Mouse (Mus musculus) yolk sac, embryonic 10.5 days (tissue): ENCODE results near the gene Ube2b.

Experiments
- DNase-seq: peaks from one replicate; pipeline ENCODE4 v3.0.0-alpha.2; 2017; ENCODE audit warnings: low spot score

Gene Ube2b

GRCm38 (mm10) chr11:52000290-52000962, at the start of gene Ube2b:
TSS of gene Ube2b (minus strand) at chr11:52000762.
- peak; percentile 98 for DNase-seq

GRCm38 (mm10) chr11:52046446-52047165, 46.0 kb upstream of the Ube2b start:
- no peak for DNase-seq

GRCm38 (mm10) chr11:52044156-52044555, 43.6 kb upstream of the Ube2b start:
- no peak for DNase-seq

- DNase-seq: no peak
These were observed 42.7 kb upstream of the Ube2b start for GRCm38 (mm10) chr11:52043224-52043623.

GRCm38 (mm10) chr11:52037659-52038058, 37.1 kb upstream of the Ube2b start:
- DNase-seq: no peak

GRCm38 (mm10) chr11:52035905-52036304, 35.3 kb upstream of the Ube2b start:
- DNase-seq: no peak

GRCm38 (mm10) chr11:52033953-52034352, 33.4 kb upstream of the Ube2b start:
- DNase-seq: no peak

DNA sequence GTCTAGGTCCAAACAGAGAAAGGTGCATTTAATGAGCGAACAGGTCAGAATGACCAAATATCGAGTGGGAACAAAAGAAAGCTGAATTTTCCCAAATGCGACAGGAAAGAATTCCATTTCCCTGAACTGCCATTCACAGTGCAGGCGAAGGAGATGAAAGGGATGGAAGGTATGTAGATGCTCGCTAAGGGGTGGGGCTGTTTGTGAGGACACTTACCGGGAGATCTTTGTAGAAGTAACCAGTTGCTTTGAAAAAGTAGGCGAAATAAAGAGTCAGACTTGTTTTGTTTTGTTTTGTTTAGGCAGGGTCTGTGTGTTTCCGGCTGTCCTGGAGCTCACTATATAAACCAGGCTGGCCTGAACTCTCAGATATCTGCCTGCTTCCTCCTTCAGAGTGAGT, 31.8 kb upstream of the Ube2b start:
- DNase-seq: no peak

DNA sequence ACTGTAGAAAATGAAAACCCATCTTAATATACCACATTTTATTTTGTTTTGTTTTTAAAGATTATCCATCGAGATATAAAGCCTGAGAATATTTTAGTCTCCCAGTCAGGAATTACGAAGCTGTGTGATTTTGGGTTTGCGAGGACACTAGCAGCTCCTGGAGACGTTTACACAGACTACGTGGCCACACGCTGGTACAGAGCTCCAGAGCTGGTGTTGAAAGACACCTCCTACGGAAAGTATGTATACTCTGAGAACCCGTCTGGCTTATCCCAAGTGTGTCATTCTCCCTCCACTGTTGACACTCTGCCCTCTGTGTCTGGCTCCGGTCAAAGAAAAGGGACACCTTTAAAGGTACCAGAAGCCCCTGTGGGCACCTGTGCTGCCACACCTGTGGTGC, 17.7 kb upstream of the Ube2b start:
- DNase-seq: no peak

DNA sequence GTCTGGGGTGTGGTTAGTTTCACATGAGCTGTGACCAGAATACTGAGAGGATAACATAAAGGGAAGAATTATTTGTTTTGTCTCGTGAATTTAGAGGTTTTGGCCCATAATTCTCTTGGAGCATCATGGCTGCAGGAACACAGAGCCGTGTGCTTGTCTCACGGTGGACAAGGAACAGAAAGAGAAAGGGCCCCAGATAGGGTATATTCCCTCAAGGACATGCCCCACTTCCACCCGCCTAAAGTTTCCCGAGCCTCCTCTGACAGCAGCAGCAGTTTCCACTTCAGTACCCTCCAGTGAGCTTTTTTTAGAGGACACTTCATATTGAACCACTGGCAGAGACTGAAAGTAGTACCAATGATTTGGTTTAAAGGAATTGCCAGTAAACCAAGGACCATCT, 11.0 kb upstream of the Ube2b start:
- no peak for DNase-seq

GRCm38 (mm10) chr11:52011011-52011410, 10.4 kb upstream of the Ube2b start:
- no peak for DNase-seq

DNA sequence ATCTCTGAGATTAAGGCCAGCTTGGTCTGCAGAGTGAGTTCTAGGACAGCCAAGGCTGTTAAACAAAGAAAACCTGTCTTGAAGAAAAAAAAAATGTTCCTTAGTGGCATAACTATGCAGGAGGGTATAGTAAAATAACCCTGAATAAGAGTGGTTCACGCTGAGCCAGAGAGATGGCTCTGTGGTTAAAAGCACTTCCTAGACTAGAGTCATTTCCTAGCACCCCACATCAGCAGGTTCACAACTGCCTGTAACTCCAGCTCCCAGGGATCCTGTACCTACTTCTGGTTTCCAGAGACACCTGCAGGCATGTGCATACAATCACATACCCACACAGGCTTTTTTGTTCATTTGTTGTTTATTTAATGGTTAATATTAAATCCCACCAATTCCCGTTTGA, 5.0 kb upstream of the Ube2b start:
- no peak for DNase-seq

DNA sequence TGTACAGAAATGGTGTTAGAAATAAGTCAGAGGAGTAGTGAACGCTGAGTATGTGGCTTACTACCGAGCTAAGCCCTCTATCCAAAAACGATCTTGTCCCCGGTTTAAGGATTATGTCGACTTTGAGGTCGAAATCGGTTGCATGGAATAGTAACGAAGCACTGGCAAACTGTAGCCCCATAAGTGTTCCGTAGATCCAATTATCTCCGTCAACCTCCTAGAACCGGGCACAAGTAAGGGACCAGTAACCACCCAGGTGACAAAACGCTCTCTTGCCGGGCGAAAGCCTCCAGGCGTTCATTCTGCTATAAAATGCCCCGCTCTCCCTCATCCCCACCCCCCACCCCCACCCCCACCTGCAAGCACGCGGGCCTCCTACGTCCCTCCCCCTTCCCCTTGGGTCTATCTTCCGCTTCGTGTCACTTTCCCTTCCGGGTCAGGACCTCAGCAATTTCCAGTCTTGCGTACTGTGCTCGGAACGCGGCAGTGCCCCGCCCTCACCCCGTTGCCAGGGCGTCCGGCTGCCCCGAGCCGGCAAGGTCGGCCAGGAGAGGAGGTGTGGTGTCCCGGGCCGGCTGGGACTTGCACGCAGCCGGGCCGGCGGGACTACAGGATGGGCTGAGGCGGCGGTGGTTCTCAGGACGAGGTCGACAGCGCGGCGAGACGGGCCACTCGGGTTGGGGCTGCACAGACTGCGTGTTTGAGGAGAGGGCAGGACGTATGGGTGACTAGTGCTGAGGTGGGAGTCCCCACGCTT, 3.4 kb upstream of the Ube2b start, which contains the start of gene Cdkl3:
Cdkl3 (plus strand) TSS at position 450 of the 757 bp plus-strand sequence.
- peak; percentile 95 for DNase-seq

- no peak for DNase-seq
These were observed 2.9 kb upstream of the Ube2b start for GRCm38 (mm10) chr11:52003505-52003771.

GRCm38 (mm10) chr11:52002842-52003504, 2.4 kb upstream of the Ube2b start:
- no peak for DNase-seq

DNA sequence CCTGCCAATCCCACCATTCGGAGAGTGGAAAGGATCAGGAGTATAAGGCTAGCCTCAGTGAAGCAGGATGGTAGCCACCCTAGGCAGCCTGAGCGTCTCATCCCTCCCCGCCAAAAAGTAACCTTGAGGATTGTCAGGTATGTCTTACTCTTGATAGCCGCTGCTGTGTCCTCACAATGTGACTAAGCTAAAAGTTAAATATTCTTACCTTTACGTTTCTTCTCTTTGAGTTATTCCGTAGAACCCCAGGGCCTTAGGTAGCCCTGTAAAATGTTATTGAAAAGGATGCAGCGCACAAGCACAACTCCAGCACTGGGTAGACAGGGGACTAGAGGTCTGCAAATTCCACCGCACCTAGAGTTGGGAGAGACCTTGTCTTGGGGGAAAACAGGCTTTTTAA, 1.3 kb upstream of the Ube2b start:
- no peak for DNase-seq

DNA sequence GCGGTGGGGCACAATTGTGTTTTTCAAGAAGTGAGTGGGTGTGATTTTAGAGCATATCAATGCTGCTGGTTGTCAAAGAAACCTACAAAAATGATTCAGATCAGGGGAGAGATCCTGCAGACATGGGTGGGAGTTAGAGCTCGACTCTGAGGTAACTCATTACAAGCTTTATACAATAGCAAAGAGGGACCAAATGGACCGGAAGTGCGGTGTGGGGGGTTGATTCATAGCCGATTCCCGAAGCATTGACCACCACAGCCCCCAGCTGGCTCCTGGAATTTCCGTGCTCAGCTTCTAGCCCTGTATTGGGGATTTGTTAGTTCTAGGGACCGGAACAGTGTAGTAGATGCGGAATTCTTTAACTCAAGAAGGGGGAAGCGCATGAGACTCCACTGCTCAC, 779 bp upstream of the Ube2b start:
- no peak for DNase-seq

- DNase-seq: peak; percentile 86
These were observed 812 bp downstream of the Ube2b start for GRCm38 (mm10) chr11:51999611-52000289.

DNA sequence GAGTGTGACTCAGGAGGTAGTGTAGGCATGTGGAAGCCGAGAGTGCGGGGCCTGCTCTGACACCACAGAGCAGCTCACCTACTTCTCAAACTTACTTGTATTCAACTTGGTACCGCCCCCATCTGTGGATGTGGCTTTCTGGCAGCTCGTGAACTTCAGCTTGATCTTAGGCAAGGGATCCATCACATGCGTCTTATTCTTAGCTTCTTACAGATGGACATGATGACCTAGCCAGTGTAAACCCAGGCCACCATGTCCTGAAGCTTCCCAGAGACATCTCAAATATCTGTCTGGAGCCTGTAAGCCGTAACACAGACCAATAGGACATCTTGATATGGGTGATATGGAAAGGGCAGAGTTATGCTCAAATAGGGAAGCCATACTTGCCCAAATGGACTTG, 28.9 kb downstream of the Ube2b start:
- no peak for DNase-seq

GRCm38 (mm10) chr11:51969511-51969910, 31.1 kb downstream of the Ube2b start:
- DNase-seq: no peak

DNA sequence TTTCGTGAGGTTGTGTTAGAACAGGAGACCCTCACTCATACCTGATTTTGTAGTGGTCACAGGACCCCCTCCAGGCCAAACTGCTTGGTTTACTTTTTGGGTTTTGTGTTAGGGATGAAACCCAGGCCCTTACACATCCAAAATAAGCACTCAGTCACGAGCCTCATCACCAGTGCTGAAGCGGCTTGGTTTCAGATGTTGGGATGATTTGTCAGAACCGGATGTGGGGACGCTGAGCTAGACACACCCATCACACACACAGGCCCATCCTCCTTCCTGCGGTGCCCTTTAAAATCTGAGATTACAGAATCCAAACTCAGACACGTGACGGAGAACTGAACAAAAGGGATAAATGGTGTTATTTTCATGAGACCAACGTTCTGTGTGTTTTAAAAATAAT, 31.7 kb downstream of the Ube2b start:
- no peak for DNase-seq
